Mouse (Mus musculus) C2C12 (cell line): ENCODE data around the gene Bicra. TPM values are rescaled to one million over a fixed set of nuclear protein-coding genes. Genes with fewer than 3 reads are reported as not detected.

ENCODE experiments used
- H3K27me3 ChIP-seq: one replicate; pipeline ENCODE4 v1.6.1; 2011; ENCODE audit not compliant: control insufficient read depth, insufficient read depth, insufficient read length
- H3K36me3 ChIP-seq: one replicate; pipeline ENCODE4 v1.6.1; 2011; ENCODE audit not compliant: control insufficient read depth, insufficient read depth
- H3K4me3 ChIP-seq: one replicate; pipeline ENCODE4 v1.5.1; 2011; ENCODE audit warnings: mild to moderate bottlenecking, control low read depth; ENCODE audit not compliant: poor library complexity, insufficient read depth, severe bottlenecking
- H3K79me2 ChIP-seq: one replicate; pipeline ENCODE4 v1.6.1; 2011; ENCODE audit not compliant: control insufficient read depth, insufficient read depth
- H3K79me3 ChIP-seq: one replicate; pipeline ENCODE4 v1.6.1; 2011; ENCODE audit warnings: low read depth, control low read depth
- H3ac ChIP-seq: one replicate; pipeline ENCODE3; 2011; ENCODE audit warnings: low read depth; ENCODE audit not compliant: control insufficient read depth, insufficient read length
- CEBPB ChIP-seq: IDR thresholded peaks from one replicate; pipeline ENCODE4 v1.6.1; 2011; ENCODE audit warnings: low read depth, mild to moderate bottlenecking, control low read depth, moderate library complexity
- CTCF ChIP-seq: IDR thresholded peaks from one replicate; pipeline ENCODE4 v1.5.1; 2011; ENCODE audit not compliant: control insufficient read depth, insufficient read depth, insufficient read length
- FOSL1 ChIP-seq: IDR thresholded peaks from one replicate; pipeline ENCODE4 v1.8.0; 2011; ENCODE audit warnings: mild to moderate bottlenecking, low read length; ENCODE audit not compliant: poor library complexity, insufficient read depth, severe bottlenecking
- MAX ChIP-seq: IDR thresholded peaks from one replicate; pipeline ENCODE4 v1.6.1; 2011; ENCODE audit warnings: mild to moderate bottlenecking, control low read depth
- MYOD1 ChIP-seq: IDR thresholded peaks from one replicate; pipeline ENCODE4 v1.6.1; 2011; ENCODE audit warnings: low read depth; ENCODE audit not compliant: control insufficient read depth, insufficient read length
- MYOG ChIP-seq: IDR thresholded peaks from one replicate; pipeline ENCODE4 v1.6.1; 2011; ENCODE audit not compliant: control insufficient read depth, insufficient read length; ENCODE audit errors: extremely low read depth
- USF1 ChIP-seq: IDR thresholded peaks from one replicate; pipeline ENCODE4 v1.6.1; 2011; ENCODE audit warnings: low read depth, mild to moderate bottlenecking, control low read depth, moderate library complexity
- polyA plus RNA-seq: library from polyadenylated mRNA; unstranded; fragments of >200 nt; fragmentation: generic; extraction: Trizol; gene quantifications from one replicate; pipeline ENCODE4 v1.2.1, GENCODE M21; 2012; ENCODE audit warnings: missing spikeins

Gene Bicra
- polyA plus RNA-seq, 1 experiment: 4.3 TPM

GRCm38 (mm10) chr7:16071906-16072305 is 24.2 kb upstream of the Bicra start:
- no peaks in the 10 kb centered on the region for H3K36me3 ChIP-seq
- H3K4me3 ChIP-seq: no peak overlapping the region
- no peak for TF ChIP-seq CEBPB
- no peak for TF ChIP-seq MYOG
- no peak for TF ChIP-seq MYOD1
- H3ac ChIP-seq: no peak overlapping the region
- H3K79me3 ChIP-seq: no peaks in the 10 kb centered on the region
- H3K27me3 ChIP-seq: peaks cover 20% of the 10 kb centered on the region
- no peaks in the 10 kb centered on the region for H3K79me2 ChIP-seq

- no peaks in the 10 kb centered on the region for H3K79me3 ChIP-seq
- H3K27me3 ChIP-seq: peaks cover 14% of the 10 kb centered on the region
- H3K79me2 ChIP-seq: no peaks in the 10 kb centered on the region
- TF ChIP-seq CTCF (no peak), FOSL1 (no peak), MYOG (no peak), USF1 (no peak), CEBPB (no peak)
- no peaks in the 10 kb centered on the region for H3K36me3 ChIP-seq
- no peak overlapping the region for H3ac ChIP-seq
- H3K4me3 ChIP-seq: no peak overlapping the region
Measured at GRCm38 (mm10) chr7:16070846-16071245, 23.1 kb upstream of the Bicra start.

GRCm38 (mm10) chr7:16063490-16063889 is 15.8 kb upstream of the Bicra start:
- no peaks in the 10 kb centered on the region for H3K79me2 ChIP-seq
- no peak overlapping the region for H3ac ChIP-seq
- TF ChIP-seq MYOG (no peak), MAX (no peak), CTCF (no peak), MYOD1 (no peak), FOSL1 (no peak), USF1 (no peak), CEBPB (no peak)
- no peaks in the 10 kb centered on the region for H3K36me3 ChIP-seq
- H3K79me3 ChIP-seq: no peaks in the 10 kb centered on the region
- H3K4me3 ChIP-seq: no peak overlapping the region
- H3K27me3 ChIP-seq: no peaks in the 10 kb centered on the region

GRCm38 (mm10) chr7:16062099-16062420 is 14.3 kb upstream of the Bicra start:
- Histone ChIP-seq H3K4me3 (no peak overlapping the region), H3K79me3 (no peaks in the 10 kb centered on the region), H3K27me3 (no peaks in the 10 kb centered on the region), H3K36me3 (no peaks in the 10 kb centered on the region), H3ac (no peak overlapping the region), H3K79me2 (no peaks in the 10 kb centered on the region)
- TF ChIP-seq FOSL1 (no peak), MYOD1 (no peak), MYOG (no peak), CEBPB (no peak), CTCF (no peak), USF1 (no peak), MAX (no peak)

- TF ChIP-seq MYOD1 (no peak), CTCF (no peak), MAX (no peak), CEBPB (no peak), MYOG (no peak), USF1 (no peak)
- H3K36me3 ChIP-seq: no peaks in the 10 kb centered on the region
- no peak within 1 kb of the TSS for H3ac ChIP-seq
- H3K27me3 ChIP-seq: no peaks in the 10 kb centered on the region
- no peaks in the 10 kb centered on the region for H3K79me3 ChIP-seq
- no peaks in the 10 kb centered on the region for H3K79me2 ChIP-seq
- no peak within 1 kb of the TSS for H3K4me3 ChIP-seq
Measured at GRCm38 (mm10) chr7:16061219-16062098, 13.7 kb upstream of the Bicra start, which contains the start of gene Zfp541. Zfp541 (plus strand) TSS chr7:16061814.

- Histone ChIP-seq H3K27me3 (no peaks in the 10 kb centered on the region), H3K4me3 (no peak overlapping the region), H3K79me2 (no peaks in the 10 kb centered on the region), H3K79me3 (no peaks in the 10 kb centered on the region), H3ac (no peak overlapping the region), H3K36me3 (no peaks in the 10 kb centered on the region)
- no peak for TF ChIP-seq MAX
- no peak for TF ChIP-seq USF1
- TF ChIP-seq MYOG: no peak
- no peak for TF ChIP-seq CEBPB
- no peak for TF ChIP-seq FOSL1
- TF ChIP-seq CTCF: no peak
- TF ChIP-seq MYOD1: no peak
Measured at GRCm38 (mm10) chr7:16057136-16057534, 9.4 kb upstream of the Bicra start.
